Mouse (Mus musculus): ENCODE results near the gene Tbc1d8. TPM values are rescaled to one million over a fixed set of nuclear protein-coding genes. Genes with fewer than 3 reads are reported as not detected.

The Tbc1d8 gene
- polyA plus RNA-seq, 1 experiment from 2014 or later: 5.3 TPM

- H3K36me3 ChIP-seq (ENCODE audit: control insufficient read depth, insufficient read depth, low read length): no peaks in the 10 kb centered on the region
- H3K4me3 ChIP-seq (ENCODE audit: low read depth, low read length): no peak overlapping the region
- H3K4me2 ChIP-seq (replicated peaks; ENCODE audit: low read depth): no peak overlapping the region
- 70% methylated on average over 12 of the region's 12 CpGs for WGBS
- no peaks in the 10 kb centered on the region for H3K27me3 ChIP-seq (ENCODE audit: control insufficient read depth, insufficient read depth, low read length)
- no peak overlapping the region for H3K9ac ChIP-seq (ENCODE audit: low read length)
- no peak overlapping the region for H3K27ac ChIP-seq (replicated peaks)
- H3K9me3 ChIP-seq (ENCODE audit: control insufficient read depth, low read length): no peaks in the 10 kb centered on the region
- no peak for DNase-seq (ENCODE audit: low spot score)
- H3K4me1 ChIP-seq (replicated peaks; ENCODE audit: control insufficient read depth, insufficient read depth): peaks cover 8% of the 10 kb centered on the region; the same call in 1 of the 2 replicates
- no peak for ATAC-seq (ENCODE audit: low FRiP score, low TSS enrichment)
- TF ChIP-seq EP300 (optimal IDR thresholded peaks at IDR 0.05) (no peak), CTCF (IDR thresholded peaks at IDR 0.05; ENCODE audit: low read depth) (no peak)
Observed at GRCm38 (mm10) chr1:39449251-39449790, 29.2 kb downstream of the Tbc1d8 start.

DNA sequence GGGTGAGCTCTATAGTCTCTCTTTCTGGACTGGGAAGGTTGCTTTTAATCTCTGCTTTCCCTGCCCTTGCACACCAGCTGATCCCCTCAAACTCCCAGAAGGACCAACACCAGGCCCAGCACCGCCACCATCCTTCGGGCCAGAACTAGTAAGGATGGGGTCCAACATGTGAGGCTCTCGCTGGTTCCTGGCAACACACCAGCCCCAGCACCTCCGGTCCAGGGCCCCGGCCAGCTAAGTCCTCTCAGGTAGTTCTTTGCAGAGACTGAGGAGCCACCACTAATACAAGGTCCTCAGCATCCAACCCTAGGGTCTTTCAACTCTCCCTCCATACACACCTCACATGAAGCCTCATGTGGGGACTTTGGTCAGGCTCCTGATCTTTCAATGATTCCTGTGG, 29.7 kb downstream of the Tbc1d8 start:
- Histone ChIP-seq H3K4me2 (replicated peaks; ENCODE audit: low read depth) (no peak overlapping the region), H3K9ac (ENCODE audit: low read length) (no peak overlapping the region), H3K9me3 (ENCODE audit: control insufficient read depth, low read length) (no peaks in the 10 kb centered on the region), H3K27me3 (ENCODE audit: control insufficient read depth, insufficient read depth, low read length) (no peaks in the 10 kb centered on the region), H3K4me3 (ENCODE audit: low read depth, low read length) (no peak overlapping the region), H3K27ac (replicated peaks) (no peak overlapping the region; the same call in 1 of the 2 replicates), H3K36me3 (ENCODE audit: control insufficient read depth, insufficient read depth, low read length) (no peaks in the 10 kb centered on the region), H3K4me1 (replicated peaks; ENCODE audit: control insufficient read depth, insufficient read depth) (peaks cover 8% of the 10 kb centered on the region; the same call in 1 of the 2 replicates)
- TF ChIP-seq CTCF (IDR thresholded peaks at IDR 0.05; ENCODE audit: low read depth) (no peak), EP300 (optimal IDR thresholded peaks at IDR 0.05) (no peak)
- ATAC-seq (ENCODE audit: low FRiP score, low TSS enrichment) (no peak), DNase-seq (ENCODE audit: low spot score) (no peak)
- 93% methylated on average over 5 of the region's 5 CpGs for WGBS

DNA sequence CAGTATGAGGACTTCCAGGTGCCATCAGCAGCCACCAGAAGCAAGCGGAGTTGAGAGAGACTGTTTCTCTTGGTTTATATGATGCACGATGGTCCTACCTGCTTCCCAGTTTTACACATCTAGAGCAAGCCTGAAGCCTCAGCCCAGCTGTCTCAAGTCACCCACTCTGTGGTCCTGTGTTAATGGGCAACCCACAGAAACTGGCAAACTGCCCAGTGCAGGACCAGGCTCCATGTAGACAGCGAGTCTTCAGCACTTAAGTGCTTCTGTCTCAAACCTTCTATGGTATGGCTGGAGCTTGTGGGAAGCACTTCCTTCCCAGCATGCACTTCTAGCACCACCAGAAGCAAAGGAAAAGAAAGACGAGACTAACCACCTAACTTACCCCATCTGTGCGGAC, 30.3 kb downstream of the Tbc1d8 start:
- Histone ChIP-seq H3K36me3 (ENCODE audit: control insufficient read depth, insufficient read depth, low read length) (no peaks in the 10 kb centered on the region), H3K4me2 (replicated peaks; ENCODE audit: low read depth) (no peak overlapping the region), H3K4me1 (replicated peaks; ENCODE audit: control insufficient read depth, insufficient read depth) (peaks cover 8% of the 10 kb centered on the region; the same call in 1 of the 2 replicates), H3K9ac (ENCODE audit: low read length) (no peak overlapping the region), H3K27me3 (ENCODE audit: control insufficient read depth, insufficient read depth, low read length) (no peaks in the 10 kb centered on the region), H3K27ac (replicated peaks) (no peak overlapping the region; the same call in 1 of the 2 replicates), H3K4me3 (ENCODE audit: low read depth, low read length) (no peak overlapping the region), H3K9me3 (ENCODE audit: control insufficient read depth, low read length) (no peaks in the 10 kb centered on the region)
- TF ChIP-seq CTCF (IDR thresholded peaks at IDR 0.05; ENCODE audit: low read depth): no peak
- no peak for TF ChIP-seq EP300 (optimal IDR thresholded peaks at IDR 0.05)
- no peak for DNase-seq (ENCODE audit: low spot score)
- ATAC-seq (ENCODE audit: low FRiP score, low TSS enrichment): no peak
- 62% methylated on average over 5 of the region's 5 CpGs for WGBS

- H3K36me3 ChIP-seq (ENCODE audit: control insufficient read depth, insufficient read depth, low read length): no peaks in the 10 kb centered on the region
- TF ChIP-seq EP300 (optimal IDR thresholded peaks at IDR 0.05): no peak
- TF ChIP-seq CTCF (IDR thresholded peaks at IDR 0.05; ENCODE audit: low read depth): no peak
- no peak for DNase-seq (ENCODE audit: low spot score)
- H3K4me3 ChIP-seq (ENCODE audit: low read depth, low read length): no peak overlapping the region
- H3K9me3 ChIP-seq (ENCODE audit: control insufficient read depth, low read length): no peaks in the 10 kb centered on the region
- H3K4me1 ChIP-seq (replicated peaks; ENCODE audit: control insufficient read depth, insufficient read depth): peaks cover 8% of the 10 kb centered on the region; the same call in 1 of the 2 replicates
- H3K9ac ChIP-seq (ENCODE audit: low read length): no peak overlapping the region
- no peaks in the 10 kb centered on the region for H3K27me3 ChIP-seq (ENCODE audit: control insufficient read depth, insufficient read depth, low read length)
- no peak for ATAC-seq (ENCODE audit: low FRiP score, low TSS enrichment)
- 0 out of 2 replicates have a peak overlapping the region, but pooled peaks have one; percentile 5 for H3K4me2 ChIP-seq (replicated peaks; ENCODE audit: low read depth)
- WGBS: 44% methylated on average over 5 of the region's 5 CpGs
- H3K27ac ChIP-seq (replicated peaks): peak overlapping the region; percentile 83
Observed at GRCm38 (mm10) chr1:39446178-39446577, 32.4 kb downstream of the Tbc1d8 start.

DNA sequence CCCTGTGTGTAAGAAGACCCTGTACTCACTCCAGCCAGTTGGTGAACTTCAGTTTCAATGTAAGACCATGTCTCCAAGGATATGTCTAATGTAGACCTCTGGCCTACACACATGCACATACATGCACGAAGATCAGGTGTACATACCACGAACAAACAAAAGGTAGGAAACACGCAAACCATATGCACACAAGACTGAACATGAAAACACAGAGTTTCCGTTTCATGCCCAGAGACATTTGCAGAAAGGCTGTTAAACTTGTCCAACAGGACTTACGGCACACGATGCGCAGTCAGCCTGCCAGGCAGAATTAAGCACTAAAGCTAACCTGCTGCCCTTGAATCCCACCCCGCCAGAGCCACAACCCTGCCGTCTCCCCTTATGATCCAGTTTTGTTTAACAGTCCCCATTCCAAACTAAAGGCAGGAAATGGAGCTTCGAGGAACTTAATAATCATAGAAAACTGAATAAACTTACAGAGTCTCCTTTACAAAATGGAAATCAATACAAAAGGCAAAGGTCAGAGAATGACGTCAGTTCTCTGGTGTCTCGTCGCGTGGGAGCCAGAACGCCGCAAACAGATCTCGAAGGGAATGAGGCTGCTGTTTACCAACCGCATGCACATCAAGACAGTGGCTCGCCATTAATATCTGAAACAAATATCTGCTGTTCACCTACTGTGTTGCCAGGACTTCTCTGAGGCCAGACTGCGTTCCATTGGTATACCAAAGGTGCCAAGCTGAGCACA, 33.1 kb downstream of the Tbc1d8 start:
- Histone ChIP-seq H3K27ac (replicated peaks) (peak overlapping the region; percentile 83), H3K4me3 (ENCODE audit: low read depth, low read length) (no peak overlapping the region), H3K27me3 (ENCODE audit: control insufficient read depth, insufficient read depth, low read length) (no peaks in the 10 kb centered on the region), H3K4me1 (replicated peaks; ENCODE audit: control insufficient read depth, insufficient read depth) (peaks cover 8% of the 10 kb centered on the region; the same call in 1 of the 2 replicates), H3K36me3 (ENCODE audit: control insufficient read depth, insufficient read depth, low read length) (no peaks in the 10 kb centered on the region), H3K9me3 (ENCODE audit: control insufficient read depth, low read length) (no peaks in the 10 kb centered on the region), H3K9ac (ENCODE audit: low read length) (no peak overlapping the region), H3K4me2 (replicated peaks; ENCODE audit: low read depth) (0 out of 2 replicates have a peak overlapping the region, but pooled peaks have one; percentile 5)
- ATAC-seq (ENCODE audit: low FRiP score, low TSS enrichment) (peak; percentile 52), DNase-seq (ENCODE audit: low spot score) (peak; percentile 54)
- 46% methylated on average over 20 of the region's 20 CpGs for WGBS
- TF ChIP-seq EP300 (optimal IDR thresholded peaks at IDR 0.05): no peak
- TF ChIP-seq CTCF (IDR thresholded peaks at IDR 0.05; ENCODE audit: low read depth): no peak

GRCm38 (mm10) chr1:39443764-39444163, 34.8 kb downstream of the Tbc1d8 start:
- Histone ChIP-seq H3K4me2 (replicated peaks; ENCODE audit: low read depth) (no peak overlapping the region), H3K27me3 (ENCODE audit: control insufficient read depth, insufficient read depth, low read length) (no peaks in the 10 kb centered on the region), H3K4me1 (replicated peaks; ENCODE audit: control insufficient read depth, insufficient read depth) (peaks cover 4% of the 10 kb centered on the region; the same call in 1 of the 2 replicates), H3K9ac (ENCODE audit: low read length) (no peak overlapping the region), H3K4me3 (ENCODE audit: low read depth, low read length) (no peak overlapping the region), H3K36me3 (ENCODE audit: control insufficient read depth, insufficient read depth, low read length) (no peaks in the 10 kb centered on the region), H3K27ac (replicated peaks) (peak overlapping the region; percentile 56), H3K9me3 (ENCODE audit: control insufficient read depth, low read length) (no peaks in the 10 kb centered on the region)
- TF ChIP-seq CTCF (IDR thresholded peaks at IDR 0.05; ENCODE audit: low read depth) (no peak), EP300 (optimal IDR thresholded peaks at IDR 0.05) (no peak)
- no peak for DNase-seq (ENCODE audit: low spot score)
- WGBS: 43% methylated on average over 8 of the region's 8 CpGs
- no peak for ATAC-seq (ENCODE audit: low FRiP score, low TSS enrichment)
